Mouse (Mus musculus) adrenal gland, adult 8-10 months (tissue): ENCODE results near the gene Mpp3. TPM values are rescaled to one million over a fixed set of nuclear protein-coding genes. Genes with fewer than 3 reads are reported as not detected.

ENCODE experiments used
- DNase-seq: peaks from one replicate; pipeline ENCODE4 v3.0.0; 2022
- total RNA-seq, 4 experiments: library from RNA; stranded (reverse); gene quantifications; 2 replicates each; pipeline ENCODE4 v1.2.4; 2022

Gene Mpp3
- total RNA-seq, 4 experiments from 2014 or later, result 14.5 to 75.4 (median 38.7) TPM

DNA sequence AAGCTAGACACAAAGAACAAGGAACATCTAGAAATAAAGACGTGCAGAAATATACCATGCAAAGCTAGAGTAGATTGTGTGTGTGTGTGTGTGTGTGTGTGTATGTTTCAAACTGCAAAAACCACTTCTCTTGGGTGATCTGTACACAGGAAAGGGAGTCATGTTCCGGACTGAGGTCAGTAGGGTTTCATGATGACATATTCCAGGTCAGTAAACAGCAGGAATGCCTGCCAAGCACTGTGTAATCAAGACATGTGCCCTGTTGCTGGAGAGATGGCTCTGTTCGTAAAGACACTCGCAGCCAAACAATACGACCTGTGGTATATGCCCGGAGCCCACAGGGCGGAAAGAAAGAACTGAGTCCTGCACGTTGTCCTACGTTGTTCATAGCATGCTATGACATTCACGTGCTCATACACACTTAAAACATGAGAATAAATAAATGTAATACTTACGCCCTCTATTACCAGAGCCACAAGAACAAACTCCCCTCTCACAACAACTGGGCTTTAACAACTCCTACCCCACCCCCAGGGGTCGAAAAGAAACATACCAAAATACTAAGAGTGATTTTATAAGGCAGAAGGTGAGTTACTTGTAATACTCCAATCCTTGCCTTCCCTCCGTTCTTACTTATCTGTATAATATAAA lies 11.4 kb upstream of the Mpp3 start:
- DNase-seq, result no peak

DNA sequence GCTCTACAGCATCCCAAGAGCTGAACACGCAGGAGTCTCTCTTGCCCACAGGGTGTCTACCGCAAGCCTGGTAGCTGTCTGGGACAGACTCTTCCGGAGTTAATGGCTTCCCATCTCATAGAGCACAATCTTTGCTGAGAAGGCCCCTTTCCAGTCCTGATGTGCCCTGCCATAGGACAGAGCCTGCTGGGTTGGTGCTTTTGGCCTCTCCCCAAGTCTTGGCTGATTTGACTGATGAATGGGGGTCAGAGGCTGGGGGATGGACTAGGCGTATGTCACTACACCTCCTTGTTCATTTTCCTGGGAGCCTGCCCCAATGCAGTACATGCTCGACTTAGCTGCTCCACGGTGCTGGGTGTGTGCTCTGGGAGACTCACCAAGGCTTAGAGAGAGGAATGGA lies 9.5 kb upstream of the Mpp3 start:
- no peak for DNase-seq

DNA sequence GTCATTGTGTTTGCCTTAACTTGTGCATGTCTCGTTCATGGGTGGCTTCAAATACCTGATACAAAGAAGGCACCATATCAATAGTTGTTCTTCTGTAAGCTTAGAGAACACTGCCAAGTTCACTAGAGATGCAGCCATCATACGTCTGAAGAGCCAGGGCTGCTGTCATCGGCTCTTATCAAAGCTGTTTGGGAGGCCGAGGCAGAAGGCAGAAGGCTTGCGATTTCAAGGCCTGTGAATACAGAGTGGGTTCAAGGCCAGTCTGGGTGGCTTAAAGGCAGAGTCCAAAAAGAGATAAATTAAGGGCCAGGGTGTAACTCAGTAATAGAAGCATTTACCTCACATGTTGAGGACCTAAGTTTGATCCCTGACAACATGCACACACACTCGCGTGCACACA lies 8.1 kb upstream of the Mpp3 start:
- no peak for DNase-seq

DNA sequence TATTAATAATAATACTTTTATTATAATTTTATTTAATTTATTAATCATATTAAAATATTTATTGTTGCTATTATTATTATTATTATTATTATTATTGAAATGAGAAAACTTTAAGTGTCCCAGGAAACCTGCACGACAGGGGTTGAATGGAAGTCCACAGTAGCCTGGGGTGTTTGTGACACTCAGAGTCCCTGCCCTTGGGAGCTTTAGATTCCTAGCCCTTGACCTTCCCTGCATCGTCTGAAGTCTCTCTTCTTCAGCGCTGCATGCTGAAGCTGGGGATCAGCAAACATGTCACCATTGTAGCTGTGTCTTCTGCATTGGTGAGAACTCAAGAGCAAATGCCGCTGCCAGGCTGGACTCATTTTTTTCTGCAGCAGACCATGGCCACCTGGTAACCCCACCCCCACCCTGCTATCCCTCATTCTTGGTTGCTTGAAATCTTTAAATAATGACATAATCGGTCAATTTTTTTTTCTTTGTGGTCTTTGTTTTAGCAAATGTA lies 7.2 kb upstream of the Mpp3 start:
- DNase-seq, result no peak

DNA sequence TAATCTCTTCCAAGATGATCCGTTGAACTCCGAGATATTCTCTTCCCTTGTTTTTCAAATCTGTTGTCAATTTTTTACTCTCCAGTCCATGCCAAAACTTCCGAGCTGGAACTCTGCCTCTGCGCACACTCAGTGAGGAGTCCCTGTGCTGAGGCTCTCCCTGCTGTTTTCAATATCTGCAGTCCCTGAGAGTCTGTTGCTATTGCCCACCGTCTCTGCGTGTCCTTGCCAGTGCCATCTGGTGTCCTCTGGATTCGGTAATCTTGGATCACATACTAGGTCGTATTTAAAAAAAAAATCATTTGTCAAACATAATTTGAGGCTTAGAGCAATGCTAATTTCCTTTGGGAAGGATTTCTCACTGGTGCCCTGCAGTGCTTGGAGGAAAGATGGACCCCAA lies 6.6 kb upstream of the Mpp3 start:
- no peak for DNase-seq

DNA sequence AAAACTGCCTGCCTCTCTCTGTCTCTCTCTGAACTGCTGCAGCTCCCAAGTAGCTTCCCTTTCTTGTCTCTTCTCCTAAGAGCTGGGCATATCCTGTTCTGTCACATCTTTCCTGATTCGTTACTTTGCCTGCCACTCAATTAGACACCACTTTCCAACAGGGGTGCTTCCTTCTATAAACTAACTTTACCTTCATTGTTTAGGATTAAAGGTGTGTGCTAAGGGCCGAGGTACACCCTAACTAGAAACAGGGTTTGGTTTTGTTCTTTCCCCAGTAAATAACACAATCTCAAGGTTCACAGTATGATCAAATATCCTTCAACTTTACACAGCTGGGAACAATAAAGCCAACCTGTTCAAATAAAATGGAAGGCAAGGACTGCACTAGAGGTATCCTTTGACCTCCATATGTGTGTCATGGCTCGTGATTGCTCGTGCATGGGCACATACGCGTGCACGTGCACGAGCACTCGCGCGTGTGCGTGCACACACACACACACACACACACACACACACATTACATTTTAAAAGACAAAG lies 4.9 kb upstream of the Mpp3 start:
- DNase-seq, result no peak

DNA sequence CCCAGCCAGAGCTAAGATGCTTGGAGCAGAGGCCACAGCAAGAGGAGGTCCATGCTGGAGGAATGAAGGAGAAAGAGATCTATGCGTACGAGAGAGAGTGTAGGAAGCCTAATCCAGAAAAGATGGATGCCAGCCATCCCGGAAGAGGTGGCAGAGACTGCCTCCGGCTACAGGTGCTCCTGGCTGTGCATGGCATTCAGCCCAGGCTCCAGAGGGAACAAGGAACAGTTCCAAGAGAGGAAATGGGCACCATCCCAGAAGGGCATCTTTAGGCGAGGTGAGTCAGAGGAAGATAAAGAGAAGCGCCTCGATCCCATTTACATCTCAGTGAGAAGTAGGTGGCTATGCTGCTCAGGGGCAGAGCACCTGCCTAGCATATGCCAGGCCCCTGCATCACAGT lies 2.9 kb upstream of the Mpp3 start:
- no peak for DNase-seq

DNA sequence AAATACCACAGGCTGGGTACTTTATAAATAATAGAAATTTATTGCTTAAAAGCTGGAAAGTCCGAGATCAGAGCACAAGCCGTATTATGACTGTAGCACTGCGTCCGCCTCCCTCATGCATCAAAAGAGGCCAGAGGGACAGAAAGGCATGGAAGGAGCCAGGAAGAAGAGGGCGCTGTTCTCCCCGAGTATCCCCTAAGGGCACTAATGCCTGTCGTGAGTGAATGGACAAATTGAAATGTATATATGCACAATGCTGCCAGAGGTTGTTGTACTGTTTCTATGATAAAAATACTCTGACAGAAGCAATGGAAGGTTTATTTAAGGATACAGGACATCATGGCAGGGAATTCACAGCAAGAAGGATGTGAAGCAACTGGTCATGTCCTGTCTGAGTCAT lies 1.7 kb upstream of the Mpp3 start:
- DNase-seq, result no peak

DNA sequence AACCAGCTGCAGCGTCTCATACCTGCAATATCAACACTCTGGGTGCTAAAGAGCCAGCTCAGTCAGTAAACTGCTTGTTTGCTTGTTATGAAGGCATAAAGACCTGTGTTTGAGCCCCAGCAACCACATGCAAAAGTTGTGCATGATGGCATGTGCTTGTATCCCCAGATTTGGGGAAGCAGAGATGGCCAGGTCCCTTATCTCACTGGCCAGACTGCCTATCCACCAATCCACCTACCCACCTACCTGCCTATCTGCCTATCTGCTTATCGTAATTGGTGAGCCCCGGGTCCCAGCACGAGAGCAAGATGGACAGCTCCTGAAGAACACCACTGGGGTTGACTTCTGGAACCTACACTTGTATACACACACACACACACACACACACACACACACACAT lies 1.0 kb upstream of the Mpp3 start:
- DNase-seq, result no peak

DNA sequence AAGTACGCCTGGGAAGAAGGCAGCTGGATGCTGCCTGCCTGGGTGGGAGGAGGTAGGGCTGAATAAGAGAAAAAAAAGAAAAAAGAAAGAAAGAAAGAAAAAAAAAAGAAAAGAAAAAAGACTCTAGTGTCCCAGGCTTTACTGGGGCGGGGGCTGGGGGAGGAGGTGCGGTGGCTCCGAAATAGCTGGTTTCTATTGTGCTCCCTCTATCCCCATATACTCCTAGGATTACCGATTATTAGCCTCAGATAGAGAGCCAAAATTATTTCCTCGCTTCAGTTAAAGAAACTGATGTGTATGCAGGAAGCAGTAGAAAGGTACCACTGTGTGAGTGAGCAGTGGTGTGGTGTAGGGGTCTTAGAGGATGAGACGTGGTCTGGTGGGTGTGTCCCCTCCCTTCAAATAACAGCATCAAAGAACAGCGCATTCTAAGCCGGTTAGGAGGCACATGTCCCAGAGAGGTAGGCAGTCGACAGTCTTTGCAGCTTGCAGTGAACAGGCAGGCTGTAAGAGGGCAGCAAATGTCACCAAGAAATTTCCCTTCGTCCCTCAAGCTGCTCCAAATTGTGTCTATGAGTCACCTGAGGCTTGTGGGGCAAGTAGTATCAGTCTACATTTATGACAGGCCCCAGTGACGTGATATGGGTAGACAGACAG lies 772 bp downstream of the Mpp3 start:
- DNase-seq, result no peak

DNA sequence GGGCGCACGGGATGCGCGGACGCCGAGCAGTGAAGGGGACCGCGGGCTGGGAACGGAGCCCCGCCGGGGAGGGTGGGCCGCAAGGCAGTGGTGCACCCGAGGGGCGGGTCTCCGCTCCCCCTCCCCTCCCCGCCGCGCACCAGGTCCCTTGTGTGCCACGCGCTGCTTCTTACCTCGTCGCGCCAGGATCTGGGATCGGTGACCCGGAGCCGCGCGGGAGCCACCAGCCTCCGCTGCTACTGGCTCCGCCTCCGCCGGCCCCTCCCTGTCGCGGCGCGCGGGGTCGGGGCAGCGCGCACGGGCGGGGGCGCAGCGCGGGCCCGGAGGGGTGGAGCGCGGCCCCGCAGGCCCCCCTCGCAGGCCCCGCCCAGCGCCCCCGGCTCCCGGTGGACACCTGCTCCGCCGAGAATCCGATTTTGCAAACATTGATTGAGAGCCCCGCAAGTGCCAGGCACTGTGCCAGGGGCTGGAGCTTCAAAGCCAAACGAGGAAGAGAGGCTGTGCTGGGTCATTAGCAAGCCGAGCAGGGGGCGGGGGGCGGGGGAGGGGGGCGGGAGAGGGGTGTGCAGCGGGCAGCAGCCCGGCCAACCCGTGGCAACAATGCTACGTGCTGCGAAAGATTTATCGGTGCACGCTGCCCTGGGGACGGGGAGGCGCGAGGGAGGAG lies 1.4 kb downstream of the Mpp3 start:
- peak; percentile 77 for DNase-seq

DNA sequence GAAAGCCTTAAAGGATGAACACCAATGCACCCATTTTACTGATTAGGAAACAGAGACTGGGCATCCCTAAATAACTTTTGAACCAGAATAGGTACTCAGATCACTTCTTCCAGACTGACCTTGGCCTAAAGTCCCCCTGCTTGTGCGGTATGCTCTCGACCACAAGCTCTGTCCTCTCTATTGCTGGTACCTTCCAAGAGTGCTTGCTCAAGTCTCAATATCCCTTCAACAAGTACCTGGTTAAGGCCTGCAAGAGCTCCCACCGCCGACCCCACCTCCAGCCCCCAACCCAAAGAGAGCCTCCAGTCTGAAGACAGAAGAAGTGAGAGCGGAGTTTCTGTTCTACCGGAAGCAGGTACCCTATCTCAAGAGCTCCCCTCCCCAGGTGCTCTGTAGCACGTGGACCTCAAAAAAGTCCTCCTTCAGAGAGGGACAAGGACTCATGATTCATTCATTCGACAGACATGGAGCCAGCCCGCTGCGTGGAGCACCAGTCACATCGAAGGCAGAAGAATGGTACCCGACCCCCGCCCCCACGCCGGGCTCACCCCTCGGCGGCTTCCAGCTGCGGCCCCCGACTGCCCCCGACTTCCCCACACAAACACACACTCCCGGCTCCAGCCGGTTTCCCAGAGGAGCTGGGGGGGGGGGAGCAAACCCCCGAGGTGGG lies 2.1 kb downstream of the Mpp3 start:
- no peak for DNase-seq

DNA sequence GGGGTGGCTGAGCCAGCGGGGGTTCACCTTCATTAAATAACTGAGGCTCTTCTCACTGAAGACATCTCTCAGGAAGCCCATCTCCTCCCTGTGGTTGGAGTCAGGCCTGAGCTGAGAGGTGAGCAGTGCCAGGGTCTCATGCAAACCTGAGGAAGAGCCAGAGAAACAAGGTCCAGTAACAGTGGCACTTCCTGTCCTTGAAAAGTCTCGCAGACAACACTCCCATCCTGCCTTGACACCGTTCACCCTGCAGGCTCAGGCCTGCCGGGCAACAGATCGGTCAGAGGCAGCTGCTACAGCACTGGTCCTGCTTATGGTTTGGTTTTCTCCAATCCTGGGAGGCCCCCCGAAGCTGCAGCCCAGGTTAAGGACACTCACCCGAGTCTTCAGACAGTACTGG lies 2.9 kb downstream of the Mpp3 start:
- DNase-seq, result no peak

DNA sequence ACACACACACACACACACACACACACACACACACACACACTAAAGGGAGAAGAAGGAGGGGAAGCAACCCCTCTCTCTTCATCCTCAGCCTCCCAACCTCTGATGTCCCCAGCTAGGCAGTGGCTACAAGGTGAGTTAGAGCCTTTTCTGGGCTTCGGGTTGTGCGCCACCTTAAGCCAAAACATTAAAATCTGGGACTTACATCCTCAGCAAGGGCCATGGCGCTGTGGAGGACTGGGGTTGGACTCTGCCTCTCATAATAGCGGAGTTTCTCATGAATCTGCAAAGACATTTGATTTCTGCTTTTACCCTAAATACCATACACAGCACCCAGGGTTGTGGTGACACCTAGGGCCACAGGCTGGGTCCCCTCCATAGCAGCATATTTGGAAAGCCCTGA lies 3.4 kb downstream of the Mpp3 start:
- DNase-seq, result no peak

DNA sequence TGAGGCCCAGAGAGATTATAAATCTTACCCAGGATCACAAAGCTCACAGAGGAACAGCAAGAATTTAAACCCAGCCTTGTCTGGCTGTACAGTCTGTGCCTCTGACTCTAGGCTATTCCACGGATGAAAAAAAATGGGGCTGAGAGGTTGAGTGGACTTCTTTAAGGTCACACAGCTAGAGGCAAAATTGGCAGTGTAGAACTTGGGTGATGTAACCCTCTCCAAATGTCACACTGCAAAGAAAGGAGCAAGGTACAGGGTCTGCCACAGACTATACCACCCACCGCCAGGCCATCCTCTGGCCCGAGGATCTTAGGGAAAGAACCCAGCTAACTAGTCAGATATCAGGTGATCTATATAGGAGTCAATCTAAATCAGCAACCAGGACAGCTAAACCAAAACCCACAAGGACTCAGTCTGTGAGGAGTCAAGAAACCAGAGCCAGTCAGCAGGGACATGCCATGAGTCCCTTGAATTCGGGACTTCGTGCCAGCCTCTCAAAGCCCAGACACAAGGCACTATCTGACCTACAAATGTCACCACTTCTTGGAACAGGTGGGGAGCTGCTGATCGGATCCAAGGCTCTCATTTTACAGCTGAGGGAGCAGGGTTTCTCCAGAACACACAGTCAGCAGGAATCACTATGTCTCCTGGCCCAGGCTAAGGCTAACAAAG lies 4.0 kb downstream of the Mpp3 start:
- no peak for DNase-seq

DNA sequence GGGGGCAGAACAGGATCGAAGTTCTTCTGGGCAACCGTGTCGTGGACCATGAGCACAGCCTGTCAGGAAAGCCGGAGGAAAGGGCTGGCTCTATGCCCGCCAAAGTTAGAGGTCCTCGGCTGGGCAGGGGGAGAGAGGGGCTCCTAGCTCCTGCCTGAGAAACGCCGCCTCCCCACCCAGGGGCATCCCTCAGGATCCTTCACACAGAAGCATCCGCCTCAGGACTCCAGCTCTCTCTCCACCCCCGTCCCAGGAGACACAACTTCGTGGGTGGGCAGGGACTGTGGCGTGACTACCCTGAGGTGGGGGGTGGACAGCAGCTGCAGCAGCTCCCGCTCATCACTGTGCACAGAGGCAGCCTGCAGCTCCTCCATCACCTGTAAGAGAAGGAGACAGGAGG lies 4.9 kb downstream of the Mpp3 start:
- DNase-seq, result no peak

DNA sequence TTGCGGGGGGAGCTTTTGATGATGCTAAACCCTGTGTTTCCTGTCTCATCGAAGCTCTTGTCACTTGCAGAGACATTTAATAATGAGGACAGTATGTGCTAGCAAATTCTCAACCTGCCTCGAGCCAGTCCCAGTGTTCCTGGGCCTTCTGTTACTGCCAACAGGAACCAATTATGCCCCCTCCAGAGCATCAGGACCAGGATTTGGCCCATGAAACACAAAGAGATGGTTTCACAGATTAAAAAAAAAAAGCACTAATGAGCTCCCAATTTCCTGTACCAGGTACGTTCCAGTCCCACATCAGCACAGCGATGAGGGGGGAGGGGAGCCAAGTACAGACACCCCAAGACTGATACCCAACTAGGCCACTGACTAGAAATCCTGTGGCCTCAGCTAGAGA lies 7.1 kb downstream of the Mpp3 start:
- DNase-seq, result no peak

DNA sequence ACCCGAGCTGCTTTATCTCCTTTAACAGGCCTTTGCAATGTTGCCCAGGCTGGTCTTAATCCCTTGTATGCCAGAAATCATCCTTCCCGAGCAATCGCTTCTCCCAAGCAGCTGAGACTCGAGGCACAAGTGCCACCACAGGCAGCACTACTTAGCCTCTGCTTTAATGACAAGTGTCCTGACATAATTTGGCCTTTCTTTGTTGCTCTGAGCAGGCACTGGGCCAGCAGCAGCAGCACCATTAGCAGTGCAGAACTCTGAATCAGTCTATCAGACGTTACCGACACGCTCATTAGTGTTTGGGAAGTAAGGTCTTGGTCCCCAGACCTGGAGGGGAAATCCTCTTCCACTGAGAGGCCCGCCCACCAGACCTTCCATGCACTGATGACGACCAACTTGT lies 8.5 kb downstream of the Mpp3 start:
- DNase-seq, result no peak

DNA sequence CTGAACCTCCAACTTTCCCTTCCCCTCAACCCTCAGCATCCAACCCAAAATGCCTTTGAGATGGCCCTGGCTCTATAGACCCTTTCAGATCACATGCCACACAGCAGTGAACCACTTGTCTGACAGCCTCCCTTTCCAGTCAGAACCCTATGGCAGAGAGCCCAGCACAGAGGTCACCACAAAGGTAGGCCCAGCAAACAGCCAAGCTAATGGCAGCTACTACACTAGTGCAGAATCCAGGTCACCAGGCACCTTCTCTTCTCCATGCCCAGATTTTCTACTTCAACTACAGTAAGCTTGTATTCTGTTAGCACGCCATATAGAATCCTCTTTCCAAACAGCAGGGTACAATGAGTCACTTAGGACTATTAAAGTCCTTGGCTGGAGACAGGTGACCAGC lies 12.1 kb downstream of the Mpp3 start:
- DNase-seq, result no peak

DNA sequence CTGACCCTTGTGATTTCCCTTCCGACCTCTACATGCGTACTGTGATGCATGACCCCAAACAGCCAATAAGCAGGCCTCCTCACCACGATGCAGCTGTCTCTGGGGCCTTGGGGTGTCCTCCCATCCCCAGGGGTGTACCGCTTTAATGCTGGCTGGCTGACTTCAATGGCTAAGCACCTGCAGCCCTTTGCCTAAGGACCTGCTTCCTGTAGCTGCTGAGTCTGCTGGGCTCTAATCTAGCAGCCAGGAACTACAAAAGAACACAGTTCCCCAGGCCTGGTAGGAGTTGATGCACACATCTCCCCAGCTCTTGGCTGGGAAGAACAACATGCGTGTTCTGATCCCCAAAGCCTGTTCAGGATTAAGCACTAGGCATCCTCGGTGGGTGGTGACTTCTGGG lies 12.8 kb downstream of the Mpp3 start:
- DNase-seq, result no peak

DNA sequence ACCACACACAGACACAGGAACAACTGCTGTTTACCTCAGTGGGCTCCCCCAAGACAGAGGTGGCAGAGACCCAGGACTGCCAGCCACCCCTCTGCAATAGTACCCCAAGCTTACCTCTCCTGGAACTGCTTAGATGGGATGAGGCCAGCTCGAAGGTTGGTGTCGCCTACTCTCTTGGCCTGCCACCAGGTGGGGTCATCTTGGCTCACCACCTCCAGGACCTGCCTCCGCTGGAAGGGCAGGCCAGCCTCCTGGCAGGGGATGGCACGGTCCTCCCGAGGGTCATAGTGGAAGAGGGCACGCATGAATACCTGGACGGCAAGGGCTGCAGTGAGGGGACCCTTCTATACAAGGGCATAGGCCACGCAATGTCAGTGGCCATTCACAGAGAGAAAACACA lies 15.1 kb downstream of the Mpp3 start:
- no peak for DNase-seq

DNA sequence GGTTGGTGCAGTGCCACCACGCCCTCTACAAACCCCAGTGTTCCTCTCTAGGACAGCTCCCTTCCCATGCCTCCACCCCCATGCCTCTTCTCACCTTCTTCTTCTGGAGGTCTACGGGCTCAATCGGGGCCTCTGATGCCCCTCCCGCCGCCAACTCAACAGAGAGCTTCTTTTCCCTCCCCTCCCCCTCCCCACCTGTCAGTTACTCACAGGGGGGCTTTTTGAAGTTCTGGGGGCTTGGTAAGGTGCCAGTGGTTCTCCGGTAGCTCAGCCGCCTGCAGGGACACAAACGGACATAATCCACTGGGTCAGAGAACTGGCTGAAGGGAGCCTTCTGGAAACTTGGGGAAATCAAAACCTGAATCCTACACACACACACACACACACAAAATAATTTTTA lies 16.8 kb downstream of the Mpp3 start:
- no peak for DNase-seq

DNA sequence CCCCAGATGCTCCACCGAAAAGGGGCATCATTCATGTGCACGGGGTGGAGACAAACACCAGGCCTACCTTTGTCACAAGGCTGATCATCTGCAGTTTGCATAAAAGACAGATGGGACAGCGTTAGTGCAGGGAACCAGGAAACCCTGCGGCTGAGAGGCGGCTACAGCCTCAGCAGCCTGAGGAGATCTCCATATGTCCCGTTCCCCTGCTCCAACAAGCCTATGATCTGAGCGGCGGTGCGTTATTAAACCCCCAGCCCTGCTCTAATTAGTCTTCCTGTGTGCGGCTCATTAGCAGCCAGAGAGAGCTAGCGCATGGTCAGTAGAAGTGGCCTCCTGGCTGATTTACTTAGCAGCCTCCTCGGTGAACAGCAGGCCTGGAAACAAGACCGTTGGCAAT lies 18.1 kb downstream of the Mpp3 start:
- DNase-seq, result no peak
